Mouse (Mus musculus): ENCODE measurements around the gene Adm.
"Not testable (repeated sequence)": the region's sequence is repeated elsewhere in the genome, so short reads cannot be mapped to it uniquely, and the experiment has no call there.

Adm gene

GRCm38 (mm10) chr7:110627486-110628272 is at the start of gene Adm:
TSS of gene Adm (plus strand) at chr7:110627661.
- no peak for ATAC-seq (ENCODE audit: insufficient number of reproducible peaks, low FRiP score, low TSS enrichment)

GRCm38 (mm10) chr7:110583705-110584104 is 43.8 kb upstream of the Adm start:
- no peak for ATAC-seq (ENCODE audit: insufficient number of reproducible peaks, low FRiP score, low TSS enrichment)

DNA sequence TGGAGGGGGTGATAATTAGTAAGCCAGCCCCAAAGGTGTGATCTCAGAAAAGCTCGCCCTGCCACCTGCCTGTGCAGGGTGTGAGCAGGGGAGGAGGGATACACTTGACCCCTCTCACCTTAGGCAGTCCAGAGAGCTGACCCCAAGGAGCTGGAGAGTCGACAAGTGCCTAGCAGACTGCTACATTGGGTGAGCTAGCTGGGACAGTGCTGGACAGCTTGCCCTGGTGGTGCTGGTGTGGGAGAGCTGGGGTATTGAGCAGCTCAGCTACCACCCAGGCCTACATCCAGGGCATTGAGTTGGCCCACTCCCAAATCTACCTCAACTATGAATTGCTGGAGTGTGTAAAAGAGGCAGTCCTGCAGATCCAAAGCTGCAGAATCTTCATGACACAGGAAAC is 43.3 kb upstream of the Adm start:
- no peak; the same call in 1 of the 2 replicates for ATAC-seq (ENCODE audit: insufficient number of reproducible peaks, low FRiP score, low TSS enrichment)

DNA sequence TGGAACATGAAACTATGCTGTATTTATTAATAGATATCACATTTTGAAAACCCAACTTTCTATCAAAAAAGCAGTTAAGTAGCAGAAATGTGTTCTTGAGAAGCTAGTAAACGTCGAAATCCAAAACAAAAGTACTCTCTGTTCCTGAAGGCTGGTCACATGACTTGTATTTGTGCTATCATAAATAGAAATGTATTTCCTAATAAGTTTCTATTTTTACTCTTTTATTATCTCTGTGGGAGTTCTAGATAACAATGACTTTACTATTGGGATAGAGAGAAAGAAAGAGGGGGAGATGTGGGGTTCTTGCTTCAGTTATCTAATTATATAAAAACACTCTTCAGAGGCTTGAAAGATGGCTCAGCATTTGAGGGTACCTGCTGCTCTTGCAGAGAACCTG is 42.2 kb upstream of the Adm start:
- ATAC-seq (ENCODE audit: insufficient number of reproducible peaks, low FRiP score, low TSS enrichment), result no peak

DNA sequence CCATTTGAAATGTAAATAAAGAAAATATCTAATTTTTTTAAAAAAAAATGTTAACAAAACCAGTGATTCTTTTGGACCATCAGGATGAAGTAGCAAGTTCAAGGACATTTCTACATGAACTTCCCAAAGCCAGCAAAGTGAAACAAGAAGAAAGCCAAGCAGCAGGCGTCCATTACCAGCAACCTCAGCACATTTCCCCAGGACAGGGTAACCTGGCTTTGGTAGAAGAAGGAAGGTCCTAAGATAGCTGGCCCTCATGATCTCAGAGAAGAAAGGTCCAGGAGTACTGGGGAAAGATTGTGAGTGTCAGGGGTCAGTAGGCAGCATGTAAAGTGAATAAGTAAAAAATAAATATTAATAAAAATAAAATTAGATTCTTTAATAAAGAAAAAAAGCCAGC is 39.7 kb upstream of the Adm start:
- ATAC-seq (ENCODE audit: insufficient number of reproducible peaks, low FRiP score, low TSS enrichment), result no peak

DNA sequence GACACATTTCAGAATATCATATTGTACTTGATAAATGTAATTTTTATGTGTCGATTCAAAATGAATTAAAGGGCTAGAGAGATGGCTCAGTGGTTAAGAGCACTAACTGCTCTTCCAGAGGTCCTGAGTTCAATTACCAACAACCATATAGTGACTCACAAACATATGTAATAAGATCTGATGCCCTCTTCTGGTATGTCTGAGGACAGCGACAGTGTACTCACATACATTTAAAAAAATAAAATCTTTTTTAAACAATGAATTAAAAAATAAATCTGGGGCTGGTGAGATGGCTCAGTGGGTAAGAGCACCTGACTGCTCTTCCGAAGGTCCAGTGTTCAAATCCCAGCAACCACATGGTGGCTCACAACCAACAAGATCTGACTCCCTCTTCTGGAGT is 33.5 kb upstream of the Adm start:
- not testable (repeated sequence) for ATAC-seq (ENCODE audit: insufficient number of reproducible peaks, low FRiP score, low TSS enrichment)

GRCm38 (mm10) chr7:110597141-110597540 is 30.3 kb upstream of the Adm start:
- ATAC-seq (ENCODE audit: insufficient number of reproducible peaks, low FRiP score, low TSS enrichment), result no peak

DNA sequence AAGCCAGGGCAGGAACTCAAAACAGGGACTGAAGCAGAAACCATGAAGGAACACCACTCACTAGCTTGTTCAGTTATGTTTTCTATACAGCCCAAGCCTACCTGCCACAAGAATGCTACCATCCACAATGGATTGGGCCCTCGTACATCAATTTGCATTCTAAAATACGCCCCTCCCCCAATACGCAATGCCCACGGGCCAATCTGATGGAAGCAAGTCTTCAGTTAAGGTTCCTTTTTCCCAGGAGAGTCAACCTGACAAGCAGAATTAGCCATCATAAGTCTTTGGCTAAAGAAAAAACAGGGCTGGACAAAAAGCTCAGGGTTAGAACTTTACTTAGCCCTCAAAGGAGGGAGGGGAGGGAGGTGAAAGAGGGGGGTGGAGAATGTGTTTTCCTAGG is 22.0 kb upstream of the Adm start:
- ATAC-seq (ENCODE audit: insufficient number of reproducible peaks, low FRiP score, low TSS enrichment), result no peak

DNA sequence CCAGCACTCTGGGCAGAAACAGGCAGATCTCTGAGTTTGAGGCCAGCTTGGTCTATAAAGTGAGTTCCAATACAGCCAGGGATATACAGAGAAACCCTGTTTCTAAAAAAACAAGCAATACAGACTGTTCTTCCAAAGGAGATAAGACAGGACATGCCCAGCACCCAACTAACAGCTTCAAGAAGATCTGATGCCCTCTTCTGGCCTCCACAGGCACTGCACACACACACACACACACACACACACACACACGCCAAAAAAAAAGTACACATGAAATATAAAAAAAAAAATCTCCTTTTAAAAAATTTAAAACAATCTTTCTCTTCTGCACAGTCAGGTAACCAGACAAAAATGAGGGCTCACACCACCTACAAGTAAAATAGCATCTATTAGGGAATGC is 20.6 kb upstream of the Adm start:
- no peak for ATAC-seq (ENCODE audit: insufficient number of reproducible peaks, low FRiP score, low TSS enrichment)

- ATAC-seq (ENCODE audit: insufficient number of reproducible peaks, low FRiP score, low TSS enrichment), result no peak
Measured at GRCm38 (mm10) chr7:110613381-110614132, 13.9 kb upstream of the Adm start.

DNA sequence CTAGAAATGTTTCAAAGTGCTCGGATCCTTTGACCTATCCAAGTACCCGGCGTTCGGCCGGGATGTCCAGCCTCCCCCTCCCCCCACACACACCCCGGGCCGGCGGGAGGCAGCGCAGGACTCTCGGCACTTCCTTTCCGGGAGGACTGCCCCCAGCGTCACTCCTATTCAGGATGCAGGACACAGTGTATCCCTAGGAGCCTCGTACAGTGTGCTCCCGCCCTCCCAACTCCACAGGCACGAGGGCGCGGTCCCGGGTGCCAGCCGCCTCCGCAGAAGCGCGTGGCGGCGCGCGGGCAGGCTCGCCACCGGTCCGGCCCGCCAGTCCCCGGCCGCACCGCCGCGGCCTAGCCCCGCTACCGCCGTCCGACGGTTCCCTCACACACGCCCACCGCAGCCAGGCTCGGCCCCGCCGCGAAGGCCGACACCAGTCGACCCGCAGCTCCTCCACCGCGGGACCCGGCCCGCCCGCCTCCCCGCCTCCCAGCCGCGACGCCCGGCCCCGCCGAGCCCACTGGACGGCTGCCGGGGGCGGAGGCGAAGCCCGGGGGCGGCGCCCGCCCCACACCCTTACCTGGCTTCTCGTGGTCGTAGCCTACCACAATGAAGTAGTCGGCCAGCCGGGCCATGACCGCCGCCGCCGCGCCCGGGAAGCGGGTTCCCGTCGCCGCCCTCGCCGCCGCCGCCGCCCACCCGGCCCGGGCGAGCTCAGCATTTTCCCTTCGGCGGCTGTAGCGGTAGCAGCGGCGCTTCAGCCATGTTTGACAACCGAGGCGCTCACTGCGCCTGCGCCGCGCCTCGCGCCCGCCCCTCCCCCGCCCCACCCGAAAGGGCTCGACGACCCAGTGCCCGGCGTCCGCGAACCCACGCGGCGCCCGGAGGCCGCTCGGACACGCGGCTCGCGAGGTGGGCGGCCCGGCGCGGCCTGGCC is 13.1 kb upstream of the Adm start, which contains the start of gene Sbf2:
Sbf2 (minus strand) TSS at position 790 of the 931 bp plus-strand sequence.
- peak; percentile 93 for ATAC-seq (ENCODE audit: insufficient number of reproducible peaks, low FRiP score, low TSS enrichment)

- no peak for ATAC-seq (ENCODE audit: insufficient number of reproducible peaks, low FRiP score, low TSS enrichment)
Measured at GRCm38 (mm10) chr7:110615151-110615631, 12.3 kb upstream of the Adm start.

DNA sequence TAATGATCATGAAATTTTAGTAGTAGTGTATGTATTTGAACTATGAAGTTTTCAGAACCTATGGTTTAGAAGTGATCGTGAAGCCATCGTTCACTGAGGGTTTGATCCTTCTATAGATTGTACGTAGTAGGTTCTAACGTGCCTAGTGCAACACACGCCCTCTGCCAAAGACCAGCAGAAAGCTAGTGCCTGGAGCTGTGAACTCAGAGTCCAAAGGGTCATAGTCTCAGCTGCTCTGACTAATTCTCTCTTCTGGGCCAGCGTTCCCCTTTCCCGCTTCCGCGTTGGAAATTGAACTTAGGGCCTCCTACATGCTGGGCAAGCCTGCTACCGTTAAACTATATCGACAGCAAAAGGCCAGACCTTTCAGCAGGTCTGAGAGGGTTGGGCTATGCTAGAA is 11.7 kb upstream of the Adm start:
- no peak for ATAC-seq (ENCODE audit: insufficient number of reproducible peaks, low FRiP score, low TSS enrichment)

GRCm38 (mm10) chr7:110619086-110619611 is 8.3 kb upstream of the Adm start:
- ATAC-seq (ENCODE audit: insufficient number of reproducible peaks, low FRiP score, low TSS enrichment), result no peak

GRCm38 (mm10) chr7:110624067-110624466 is 3.4 kb upstream of the Adm start:
- no peak for ATAC-seq (ENCODE audit: insufficient number of reproducible peaks, low FRiP score, low TSS enrichment)

DNA sequence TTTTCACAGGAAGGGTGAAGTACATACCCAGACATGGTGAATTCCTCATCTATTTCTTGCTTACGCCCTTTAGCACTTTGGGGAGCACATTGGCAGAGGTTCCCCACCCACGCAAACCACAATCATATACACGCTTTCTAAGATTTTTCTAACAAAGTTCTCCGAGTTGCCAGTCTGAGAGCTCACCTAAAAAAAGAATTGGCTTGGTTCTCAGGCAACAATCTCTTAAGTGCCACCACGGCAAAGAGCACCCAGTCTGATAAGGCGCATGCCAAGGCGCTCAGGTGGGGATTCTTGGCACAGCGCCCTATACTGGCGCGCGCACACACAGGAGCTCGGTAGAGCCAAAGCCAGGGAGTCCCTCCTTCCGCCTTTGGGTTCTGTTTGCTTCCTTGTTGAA is 2.5 kb upstream of the Adm start:
- ATAC-seq (ENCODE audit: insufficient number of reproducible peaks, low FRiP score, low TSS enrichment), result no peak

GRCm38 (mm10) chr7:110625489-110625888 is 2.0 kb upstream of the Adm start:
- ATAC-seq (ENCODE audit: insufficient number of reproducible peaks, low FRiP score, low TSS enrichment), result no peak

DNA sequence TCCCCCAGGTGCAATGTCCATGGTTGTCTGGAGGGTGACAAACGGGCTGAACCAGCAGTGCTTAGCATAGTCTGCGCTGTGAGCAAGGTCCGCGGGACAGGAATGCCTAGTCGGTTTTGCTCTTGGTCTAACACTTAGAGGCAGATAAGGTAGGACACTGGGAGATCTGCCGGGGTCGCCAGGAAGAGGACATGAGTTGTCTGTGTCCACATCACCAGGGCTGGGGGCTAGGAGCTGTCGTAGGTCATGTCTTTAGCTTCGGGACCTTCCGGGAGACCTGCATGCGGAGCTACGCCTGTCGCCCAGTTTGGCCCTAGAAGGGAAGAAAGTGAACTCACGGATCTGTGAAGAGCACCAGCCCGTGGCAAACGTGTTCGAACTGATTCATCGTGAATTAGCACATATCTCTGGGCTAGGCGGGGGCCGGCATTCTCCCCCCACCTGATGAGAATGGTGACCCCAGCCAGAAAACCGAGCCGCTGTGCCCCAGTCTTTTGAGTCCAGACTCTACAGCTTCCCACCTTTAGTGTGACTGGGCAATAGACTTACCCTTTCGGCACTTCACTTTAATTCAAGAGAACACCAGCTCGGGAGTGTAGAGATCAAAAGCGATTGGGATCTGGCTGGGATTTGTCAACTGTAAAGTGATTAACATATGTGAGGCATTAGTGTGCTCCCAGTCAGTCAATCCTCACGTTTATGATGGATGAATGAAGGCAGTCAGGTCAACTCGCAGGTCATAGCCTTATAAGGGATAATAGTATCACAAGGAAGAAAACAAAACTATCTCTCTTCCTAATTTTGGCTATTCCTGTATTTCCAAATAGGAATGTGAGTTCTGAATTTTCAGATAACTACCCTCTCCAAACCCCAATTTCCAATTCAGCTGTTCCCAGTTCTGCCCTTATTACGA is 1.0 kb upstream of the Adm start:
- ATAC-seq (ENCODE audit: insufficient number of reproducible peaks, low FRiP score, low TSS enrichment), result no peak

- ATAC-seq (ENCODE audit: insufficient number of reproducible peaks, low FRiP score, low TSS enrichment), result no peak
Measured at GRCm38 (mm10) chr7:110627099-110627482, 370 bp upstream of the Adm start.
